Mouse (Mus musculus): ENCODE measurements around the gene Magi3.

Magi3 gene

DNA sequence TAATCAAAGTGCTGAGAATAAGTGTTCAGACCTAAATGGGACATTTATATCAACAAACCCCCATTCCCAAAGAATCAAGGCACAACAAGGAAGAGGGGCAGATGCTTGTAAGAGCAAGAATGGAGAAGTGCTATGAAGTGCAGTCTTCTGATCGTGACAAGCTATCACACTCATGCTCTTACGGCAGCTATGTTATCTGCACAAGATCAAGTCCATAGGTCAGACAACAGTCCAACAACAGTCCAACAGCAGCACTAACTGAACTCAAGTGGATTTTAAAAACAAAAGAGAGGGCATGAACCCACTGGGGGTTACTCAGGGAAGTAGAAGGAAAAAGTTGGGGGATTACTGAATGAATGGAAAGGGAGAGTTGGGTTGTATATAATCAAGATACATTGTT is 30.4 kb downstream of the Magi3 start:
- no peak for DNase-seq (ENCODE audit: low spot score)

DNA sequence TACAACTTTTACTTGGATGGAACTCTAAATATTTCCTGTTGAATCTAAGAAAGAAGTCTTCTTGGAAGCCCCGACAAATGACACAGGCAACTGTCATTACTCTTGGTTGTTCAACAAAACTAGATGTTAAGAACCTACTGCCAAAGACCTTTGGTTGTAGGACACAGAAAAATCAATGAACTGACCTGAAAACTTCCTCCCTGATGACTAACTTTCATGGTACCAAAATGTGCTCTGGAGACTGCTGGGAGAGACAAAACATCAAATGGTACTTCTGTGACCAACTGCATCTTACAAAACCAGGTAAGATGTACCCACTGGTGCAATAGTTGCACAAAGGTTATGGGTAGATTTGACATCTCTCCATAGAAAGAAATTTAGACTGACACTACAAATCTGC is 30.9 kb downstream of the Magi3 start:
- DNase-seq (ENCODE audit: low spot score), result no peak

DNA sequence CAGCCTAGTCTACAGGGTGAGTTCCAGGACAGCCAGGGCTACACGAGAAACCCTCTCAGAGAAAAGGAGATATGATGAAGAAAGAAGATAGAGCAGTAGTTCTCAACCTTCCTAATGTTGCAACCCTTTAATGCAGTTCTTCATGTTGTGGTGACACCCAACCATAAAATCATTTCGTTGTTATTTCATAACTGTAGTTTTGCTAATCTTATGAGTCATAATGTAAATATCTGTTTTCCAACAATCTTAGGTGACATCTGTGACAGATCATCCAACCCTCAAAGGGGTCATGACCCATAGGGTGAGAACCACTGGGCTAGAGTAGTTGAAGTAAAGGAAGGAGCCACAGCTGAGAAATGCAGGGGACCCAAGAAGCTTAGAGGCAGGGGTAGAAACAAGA is 35.9 kb downstream of the Magi3 start:
- DNase-seq (ENCODE audit: low spot score), result no peak

DNA sequence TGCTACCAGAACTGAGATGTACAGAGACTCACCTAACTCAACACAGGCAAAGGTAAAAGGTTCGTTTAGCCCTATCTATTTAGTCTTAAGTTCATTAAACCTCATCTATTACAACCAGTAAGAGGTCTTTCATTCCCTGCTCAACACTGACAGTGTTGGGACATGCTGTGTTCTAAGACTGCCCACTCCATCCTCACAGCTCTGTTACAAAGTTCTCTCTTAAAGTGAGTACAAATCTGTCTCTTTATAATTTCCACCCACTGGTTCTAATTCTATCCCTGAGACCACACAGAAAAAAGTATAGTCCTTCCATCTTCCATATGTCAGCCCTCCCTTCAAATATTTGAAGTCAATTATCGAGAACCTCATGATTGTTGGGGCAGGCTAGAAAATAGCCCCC is 36.5 kb downstream of the Magi3 start:
- DNase-seq (ENCODE audit: low spot score), result no peak

DNA sequence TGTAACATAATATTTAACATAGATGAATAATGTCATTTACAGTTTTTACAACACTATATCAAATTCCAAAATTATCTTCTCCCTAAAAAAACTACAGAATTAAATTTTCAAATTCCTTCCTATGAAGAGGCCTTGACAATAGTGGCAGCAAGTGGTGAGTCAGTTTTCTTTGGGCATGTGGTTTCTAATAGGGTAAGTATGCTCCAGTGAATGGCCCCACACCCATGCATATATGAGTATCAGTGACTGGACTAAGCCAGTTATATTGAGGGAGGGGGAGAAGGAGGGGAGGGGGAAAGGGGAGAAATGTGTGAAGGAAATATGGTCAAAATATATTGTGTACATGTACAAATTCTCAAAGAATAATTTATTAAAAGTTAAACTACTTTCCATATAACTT is 37.5 kb downstream of the Magi3 start:
- DNase-seq (ENCODE audit: low spot score), result no peak

DNA sequence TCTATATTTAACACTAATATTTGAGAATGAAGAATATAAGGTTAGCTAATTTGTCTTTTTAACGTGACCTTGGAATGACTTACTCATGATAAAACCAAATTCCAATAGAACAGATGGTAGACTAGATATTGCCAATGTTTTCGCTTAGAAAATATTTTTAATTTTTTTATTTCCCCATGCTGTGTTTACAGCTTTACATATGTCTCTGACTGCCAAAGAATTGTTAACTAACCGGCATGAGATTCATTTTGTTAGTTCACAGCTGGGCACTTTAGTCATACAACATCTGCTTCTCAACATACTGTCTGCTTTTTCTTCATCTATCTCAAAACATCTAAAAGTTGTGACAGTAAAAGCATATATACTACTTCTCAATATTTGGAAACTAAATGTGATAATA is 58.8 kb downstream of the Magi3 start:
- no peak for DNase-seq (ENCODE audit: low spot score)

DNA sequence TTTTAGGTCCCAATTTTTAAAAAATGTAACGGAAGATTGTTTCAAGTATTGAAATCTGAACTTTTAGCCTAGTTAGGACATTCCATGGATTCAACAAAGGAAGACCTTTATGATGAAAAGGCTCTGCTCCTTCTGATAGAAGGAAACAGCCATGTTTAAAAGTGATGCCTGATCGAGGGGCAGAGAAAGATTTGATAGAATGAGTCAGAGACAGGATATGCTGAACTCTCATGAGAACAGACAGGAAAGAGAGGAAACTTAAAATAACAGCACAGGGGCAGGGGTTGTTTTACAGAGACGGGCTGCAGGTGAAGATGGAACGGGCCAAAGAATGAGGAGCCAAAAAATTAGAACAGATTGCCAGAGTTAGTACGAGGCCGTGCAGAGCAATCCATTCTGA is 59.6 kb downstream of the Magi3 start:
- DNase-seq (ENCODE audit: low spot score), result no peak

DNA sequence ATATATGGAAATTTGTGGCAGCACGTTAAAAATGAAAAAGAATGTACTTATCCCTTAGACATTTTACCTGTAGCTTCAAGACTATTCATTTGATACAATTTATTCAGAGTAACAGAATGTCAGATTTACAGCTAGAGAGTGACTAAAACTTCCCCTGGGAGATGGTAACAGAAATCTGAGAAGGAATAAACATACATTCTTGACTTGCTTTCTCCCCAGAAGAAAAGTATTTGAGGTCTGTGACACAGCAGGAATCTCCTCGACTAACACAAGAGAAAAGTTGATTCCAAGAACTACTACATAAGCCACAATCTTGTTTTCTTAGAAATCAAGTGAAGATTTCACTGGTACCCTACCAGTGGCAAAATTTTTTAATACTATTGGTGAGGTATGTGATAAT is 70.0 kb downstream of the Magi3 start:
- DNase-seq (ENCODE audit: low spot score), result no peak

DNA sequence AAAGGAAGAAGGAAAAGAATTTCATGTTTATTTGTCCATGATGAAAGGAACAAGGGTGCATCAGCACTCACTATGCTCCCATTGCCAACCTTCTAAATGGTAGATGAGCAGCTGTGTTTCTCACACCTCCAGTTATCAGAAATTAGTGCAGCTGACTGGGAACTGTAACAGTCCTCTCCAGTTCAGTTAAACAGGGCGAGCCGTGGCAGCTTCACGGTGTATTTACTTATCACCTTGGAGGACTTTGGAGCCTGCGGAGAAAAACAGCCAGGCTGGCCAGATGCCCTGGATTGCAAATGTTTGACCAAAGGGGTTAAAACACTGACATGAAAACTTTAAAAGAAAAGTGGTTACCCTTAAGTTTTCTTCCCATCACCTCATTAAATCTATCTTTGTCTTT is 77.8 kb downstream of the Magi3 start:
- no peak for DNase-seq (ENCODE audit: low spot score)

DNA sequence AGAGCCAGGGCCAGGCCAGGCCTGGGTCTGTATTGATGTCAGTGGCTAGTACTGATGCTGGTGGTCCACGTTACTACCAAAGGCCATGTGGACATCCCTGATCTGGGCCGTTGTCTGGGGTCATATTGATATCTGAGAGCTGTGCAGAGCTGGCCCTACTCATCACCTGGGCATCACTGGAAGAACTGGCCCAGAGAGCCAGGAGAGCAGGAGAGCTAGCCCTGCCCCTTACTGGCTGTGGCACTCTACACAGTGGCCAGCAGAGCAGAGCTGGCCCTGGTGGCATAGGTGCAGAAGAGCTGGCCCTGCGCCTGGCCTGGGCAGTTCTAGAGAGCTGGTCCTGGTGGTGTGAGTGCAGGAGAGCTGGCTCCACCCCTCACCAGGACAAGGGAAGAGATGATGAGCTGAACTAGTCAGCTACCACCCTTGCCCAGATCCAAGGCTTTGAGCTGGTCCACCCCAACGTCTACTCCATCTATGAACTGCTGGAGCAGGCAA is 81.2 kb downstream of the Magi3 start:
- no peak for DNase-seq (ENCODE audit: low spot score)

DNA sequence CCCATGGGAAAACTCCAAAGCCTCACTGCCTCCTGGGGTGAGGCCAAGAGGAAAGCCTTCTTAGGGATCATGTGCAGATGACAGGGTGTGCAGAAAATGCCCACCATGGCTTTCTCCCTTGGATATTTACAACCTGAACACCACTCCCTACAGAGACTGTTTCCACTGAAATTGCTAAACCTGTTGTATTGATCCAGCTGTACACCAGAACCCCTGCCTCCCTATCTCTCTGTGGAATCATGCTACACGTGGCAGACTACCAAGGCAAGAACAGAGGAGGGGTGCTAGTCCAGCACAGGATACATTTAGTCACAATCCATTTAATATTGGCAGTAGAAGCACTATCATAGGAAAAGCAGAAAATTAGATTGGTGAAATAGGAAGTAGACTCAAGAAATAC is 94.5 kb downstream of the Magi3 start:
- DNase-seq (ENCODE audit: low spot score), result no peak

DNA sequence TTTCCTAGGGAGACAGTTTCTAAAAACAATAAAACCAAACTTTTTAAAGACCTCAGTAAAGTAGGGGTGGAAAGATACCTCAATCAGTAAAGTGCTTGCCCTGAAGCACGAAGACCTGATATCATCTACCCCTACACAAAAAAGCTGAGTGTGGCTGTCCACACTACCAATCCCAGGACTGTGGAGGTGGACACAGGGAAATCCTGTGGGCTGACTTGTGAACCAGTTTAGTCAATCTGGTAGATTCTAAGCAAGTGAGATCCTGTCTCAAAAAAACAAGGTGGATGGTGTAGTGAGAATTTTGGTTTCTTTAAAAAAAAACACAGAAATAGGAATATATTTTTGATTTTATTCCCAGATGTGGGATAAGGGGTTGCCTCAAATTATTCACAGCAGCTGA is 96.3 kb downstream of the Magi3 start:
- DNase-seq (ENCODE audit: low spot score), result no peak

DNA sequence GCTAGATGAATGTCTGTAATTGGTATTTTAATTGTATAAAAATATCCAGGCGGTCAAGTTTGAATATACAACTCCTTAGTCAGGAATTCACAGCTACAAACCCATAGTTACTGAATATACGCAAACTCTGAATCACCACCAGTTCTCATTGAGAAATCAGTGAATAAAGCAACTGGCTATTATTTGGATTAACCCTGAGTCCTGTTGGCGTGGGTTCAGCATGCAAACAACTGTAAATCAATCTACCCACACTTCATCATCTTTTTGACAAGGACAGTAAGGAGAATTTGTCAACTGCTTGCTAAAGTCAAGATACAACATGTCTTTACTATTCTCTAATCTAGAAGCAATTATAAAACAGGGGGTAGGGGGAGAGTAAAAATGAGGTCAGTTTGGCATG is 110.7 kb downstream of the Magi3 start:
- no peak for DNase-seq (ENCODE audit: low spot score)

DNA sequence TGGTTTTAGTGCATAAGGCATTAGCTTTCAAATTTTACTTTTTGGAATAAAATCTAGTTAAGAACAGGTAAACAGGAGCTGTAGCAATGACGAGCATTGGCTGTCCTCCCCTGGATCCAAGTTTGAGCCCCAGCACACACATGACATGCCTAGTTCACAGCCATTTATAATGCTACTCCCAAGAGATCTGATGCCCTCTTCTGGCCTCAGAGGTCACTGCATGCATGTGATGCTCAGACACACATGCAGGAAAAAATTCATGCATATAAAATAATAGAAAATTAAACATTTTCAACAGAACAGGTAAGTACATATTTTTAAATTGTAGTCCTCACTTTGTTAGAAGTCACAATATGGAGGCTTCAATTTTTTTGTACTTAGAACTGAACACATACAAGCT is 115.2 kb downstream of the Magi3 start:
- DNase-seq (ENCODE audit: low spot score), result peak; percentile 42

DNA sequence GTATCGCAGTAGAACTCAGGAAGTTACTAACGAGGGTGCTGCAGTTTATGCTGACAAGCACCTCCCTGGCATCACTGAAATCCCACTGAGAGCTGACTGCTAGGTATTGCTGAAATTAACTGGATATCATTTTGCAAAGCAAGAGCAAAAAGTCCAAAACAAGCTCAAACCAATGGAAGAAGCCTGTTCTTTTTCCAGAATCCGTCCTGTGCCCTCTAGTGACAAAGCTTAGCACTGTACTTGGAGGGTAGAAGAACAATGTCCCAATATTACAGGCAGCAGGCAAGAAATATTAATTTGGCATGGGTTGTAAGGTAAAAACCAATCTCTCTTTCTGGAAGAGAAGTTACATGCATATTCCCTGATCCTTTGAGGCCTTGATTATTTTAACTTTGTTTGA is 118.5 kb downstream of the Magi3 start:
- no peak for DNase-seq (ENCODE audit: low spot score)

DNA sequence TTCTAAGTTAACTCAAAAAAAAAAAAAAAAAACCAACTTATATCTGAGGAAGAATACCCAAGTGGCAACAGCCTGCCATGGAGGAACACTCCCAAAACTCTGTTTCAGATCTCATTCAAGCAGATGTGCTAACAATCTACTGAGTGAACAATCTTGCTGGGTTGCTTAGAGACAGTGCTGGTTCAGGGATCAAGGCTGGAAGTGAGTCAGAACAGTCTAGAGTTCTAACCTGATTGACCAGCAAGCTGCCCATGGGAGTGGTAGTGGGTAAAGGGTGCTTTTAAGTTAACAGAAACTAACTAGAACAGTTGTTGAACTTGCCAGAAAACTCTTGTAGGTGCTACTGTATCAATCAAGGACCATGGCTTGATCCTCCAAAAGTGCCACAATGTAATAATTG is 118.9 kb downstream of the Magi3 start:
- no peak for DNase-seq (ENCODE audit: low spot score)

DNA sequence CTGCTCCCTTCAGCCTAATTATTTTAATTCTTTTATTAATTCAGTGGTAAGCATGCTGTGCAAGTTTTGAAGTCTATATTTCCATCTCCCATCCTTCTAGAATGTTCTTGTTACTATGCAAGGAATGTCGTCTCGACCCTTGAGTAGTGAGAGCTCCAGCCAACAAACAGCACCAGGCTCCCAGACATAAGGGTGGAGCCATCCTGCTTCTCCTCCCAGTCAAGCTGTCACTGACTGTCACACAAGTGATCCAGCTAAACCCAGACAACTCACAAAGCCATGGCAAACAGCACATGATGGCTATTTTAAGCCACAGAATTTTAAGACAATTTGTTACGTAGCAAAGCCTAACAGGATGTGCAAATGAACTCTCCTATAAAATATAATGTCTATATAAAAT is 124.2 kb downstream of the Magi3 start:
- no peak for DNase-seq (ENCODE audit: low spot score)

DNA sequence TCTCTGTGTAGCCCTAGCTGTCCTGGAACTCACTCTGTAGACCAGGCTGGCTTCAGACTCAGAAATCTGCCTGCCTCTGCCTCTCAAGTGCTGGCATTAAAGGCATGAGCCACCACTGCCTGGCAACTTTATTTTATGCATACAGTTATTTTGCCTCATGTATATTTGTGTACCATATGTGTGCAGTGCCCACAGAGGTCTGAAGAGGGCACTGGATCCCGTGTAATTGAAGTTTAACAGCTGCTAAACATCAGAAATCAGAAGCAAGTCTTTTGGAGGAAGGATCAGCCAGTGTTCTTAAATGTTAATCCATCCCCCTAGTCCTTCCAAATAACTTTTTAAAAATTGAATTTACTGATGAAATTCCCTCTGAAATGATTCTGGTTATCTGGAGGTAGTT is 125.5 kb downstream of the Magi3 start:
- DNase-seq (ENCODE audit: low spot score), result peak; percentile 15

DNA sequence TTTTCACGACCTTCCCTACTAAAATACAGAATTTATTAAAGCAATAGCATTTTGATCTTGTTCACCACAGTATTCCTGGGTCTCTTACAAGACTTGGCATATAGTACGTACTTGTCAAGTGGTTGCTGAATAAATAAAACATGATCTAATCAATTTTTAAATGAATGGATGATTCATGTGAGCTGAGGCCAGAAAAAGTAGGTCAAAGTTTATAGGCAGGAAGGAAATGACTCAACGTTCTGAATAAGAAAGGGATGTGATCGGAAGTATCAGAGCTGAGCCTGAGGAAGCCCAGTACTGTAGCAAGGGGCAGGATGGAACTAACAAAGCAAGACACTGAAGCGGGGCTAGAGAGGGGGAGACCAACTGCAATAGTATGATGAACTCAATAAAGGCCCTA is 127.4 kb downstream of the Magi3 start:
- peak; percentile 31 for DNase-seq (ENCODE audit: low spot score)

DNA sequence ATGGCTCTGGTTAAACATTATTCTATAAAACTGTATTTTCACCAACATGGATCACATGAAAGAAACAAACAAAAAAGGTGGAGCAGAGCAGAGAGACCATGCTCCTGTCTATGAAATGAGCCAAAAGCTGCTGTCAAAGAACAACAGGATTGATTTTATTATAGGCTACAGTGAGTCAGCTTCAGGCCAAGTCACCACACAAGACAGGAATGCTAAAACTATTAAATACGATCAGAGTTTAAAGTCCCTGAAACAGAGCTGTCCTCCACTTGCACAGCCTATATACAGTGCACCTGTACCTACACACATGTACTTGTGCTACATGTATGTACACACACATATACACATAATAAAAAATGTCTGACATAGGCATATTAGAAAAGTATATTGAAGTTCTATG is 138.1 kb downstream of the Magi3 start:
- DNase-seq (ENCODE audit: low spot score), result no peak

DNA sequence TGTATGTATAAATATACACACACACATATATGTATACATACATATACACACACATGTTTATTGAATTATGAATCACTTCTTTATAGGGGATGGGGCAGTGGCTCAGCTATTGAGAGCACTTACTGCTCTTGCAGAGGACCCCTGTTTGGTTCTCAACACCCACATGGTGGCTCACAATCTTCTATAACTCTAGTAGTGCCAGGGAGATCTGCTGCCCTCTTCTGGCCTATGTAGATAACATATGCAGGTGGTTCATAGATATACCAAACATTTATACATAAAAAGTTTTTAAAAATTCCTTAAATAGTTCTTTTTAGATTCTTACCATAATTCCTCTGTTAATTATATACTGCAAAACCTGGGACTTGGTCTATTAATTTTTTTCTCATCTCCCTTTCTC is 141.4 kb downstream of the Magi3 start:
- DNase-seq (ENCODE audit: low spot score), result no peak

DNA sequence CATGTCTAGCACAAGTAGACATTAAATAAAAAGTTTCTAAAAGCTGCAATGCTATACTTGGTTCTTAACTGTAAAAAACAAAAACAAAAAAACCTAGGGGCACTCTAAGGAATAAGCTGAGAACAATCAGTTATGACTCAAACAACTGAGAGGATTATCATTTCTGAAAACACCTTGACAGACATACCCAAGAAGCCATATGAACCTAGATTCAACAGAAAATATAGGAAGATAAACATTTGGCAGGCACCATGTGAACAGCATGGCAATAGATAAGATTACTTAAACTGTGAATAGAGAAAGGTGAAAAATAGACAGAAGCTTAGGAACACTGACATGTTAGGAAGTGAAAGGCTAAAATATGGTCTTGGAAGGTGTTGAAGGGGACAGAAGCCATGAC is 150.8 kb downstream of the Magi3 start:
- no peak for DNase-seq (ENCODE audit: low spot score)

DNA sequence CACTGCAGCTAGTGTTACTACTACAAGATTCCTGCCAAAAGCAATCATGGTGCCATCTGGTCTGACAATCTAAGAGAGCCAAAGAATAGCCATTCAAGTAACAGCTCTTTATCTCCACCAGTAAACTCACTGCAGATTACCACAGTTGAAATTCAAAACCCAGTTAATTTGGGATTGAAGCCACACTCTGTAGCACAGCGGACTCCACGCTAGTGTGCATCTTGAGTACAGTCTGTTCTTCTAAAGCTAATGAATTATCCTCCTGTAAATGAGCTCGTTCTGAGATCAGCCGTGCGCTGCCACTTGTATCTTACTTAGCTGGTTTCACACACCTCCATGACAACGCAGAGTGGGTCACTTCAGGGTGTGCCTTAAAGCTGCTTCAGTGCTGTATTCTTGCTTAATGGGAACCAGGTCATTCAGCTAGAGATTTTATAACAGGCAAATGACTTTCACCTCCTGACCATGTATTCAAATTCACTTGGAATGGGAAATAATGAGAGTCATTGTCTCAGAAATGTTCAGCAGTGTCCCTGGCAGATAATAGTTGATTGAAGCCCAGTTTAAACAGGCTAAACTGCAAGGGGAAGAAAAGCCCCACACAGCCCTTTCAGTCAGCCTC is 161.1 kb downstream of the Magi3 start:
- peak; percentile 6 for DNase-seq (ENCODE audit: low spot score)

DNA sequence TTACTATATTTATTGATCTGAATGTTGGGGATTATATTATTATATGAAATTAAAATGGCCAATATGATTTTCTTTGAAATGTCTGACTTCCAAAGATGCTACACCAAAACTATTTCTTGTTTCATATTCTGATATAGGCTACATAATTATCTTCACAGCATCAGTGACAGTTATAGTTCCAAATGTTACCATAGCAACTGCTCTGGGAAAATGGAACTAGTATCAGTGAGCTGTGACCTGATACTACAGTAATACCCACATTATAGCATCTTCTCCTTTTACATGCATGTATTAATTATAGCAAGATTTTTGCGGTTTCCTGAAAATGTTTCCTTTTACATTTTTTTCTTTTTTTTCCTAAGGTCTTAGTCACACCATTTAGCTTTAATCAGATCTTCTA is 187.4 kb downstream of the Magi3 start:
- no peak for DNase-seq (ENCODE audit: low spot score)

DNA sequence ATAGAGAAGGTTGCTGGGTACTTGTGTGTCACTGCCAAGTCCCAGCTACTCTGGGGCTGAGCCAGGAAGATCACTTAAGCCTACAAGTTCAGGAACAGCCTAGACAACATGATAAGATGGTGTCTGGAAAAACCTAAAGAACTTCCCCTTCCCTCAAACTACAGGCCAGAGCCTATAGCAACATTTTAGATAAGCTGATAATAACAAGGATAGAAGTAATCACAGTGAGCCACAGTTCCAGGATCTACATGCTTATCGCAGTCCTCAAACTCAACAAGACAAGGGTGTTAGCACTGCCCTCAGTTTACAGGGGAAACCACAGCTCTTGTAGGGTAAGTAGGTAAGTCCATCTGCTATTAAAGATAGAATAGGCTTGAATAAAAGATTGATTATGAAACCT is 188.1 kb downstream of the Magi3 start:
- no peak for DNase-seq (ENCODE audit: low spot score)

Measured in retina, embryonic 14.5 days (tissue).